Mouse (Mus musculus) embryonic facial prominence, embryonic 11.5 days (tissue): ENCODE results near the gene Dnah7a. TPM values are rescaled to one million over a fixed set of nuclear protein-coding genes. Genes with fewer than 3 reads are reported as not detected.
"Not testable (repeated sequence)": the region's sequence is repeated elsewhere in the genome, so short reads cannot be mapped to it uniquely, and the experiment has no call there.

ENCODE experiments used
- ATAC-seq: fragments of 200-750 bp; cut with Nextera tagmentation; replicated peaks from 2 replicates; pipeline ENCODE4 v1.8.0; 2017; ENCODE audit warnings: low read depth; ENCODE audit not compliant: insufficient number of reproducible peaks, low FRiP score, low TSS enrichment
- DNase-seq: peaks from one replicate; pipeline ENCODE4 v3.0.0-alpha.2; 2015; ENCODE audit warnings: low spot score
- H3K27ac ChIP-seq: fragments of 300-500 bp; sonication (generic); replicated peaks from 2 replicates; pipeline ENCODE4 v1.5.1; 2014; ENCODE audit warnings: mild to moderate bottlenecking, low read depth, low read length, control low read depth
- H3K27me3 ChIP-seq: fragments of 300-500 bp; sonication (generic); 2 replicates; pipeline ENCODE4 v1.6.1; 2014; ENCODE audit warnings: mild to moderate bottlenecking, low read length, moderate library complexity, mixed read lengths; ENCODE audit not compliant: control insufficient read depth, insufficient read depth
- H3K36me3 ChIP-seq: fragments of 300-500 bp; sonication (generic); replicated peaks from 2 replicates; pipeline ENCODE4 v1.6.1; 2014; ENCODE audit warnings: low read depth, mild to moderate bottlenecking, low read length, moderate library complexity, mixed read lengths; ENCODE audit not compliant: control insufficient read depth, insufficient read depth
- H3K4me1 ChIP-seq: fragments of 300-500 bp; sonication (generic); 2 replicates; pipeline ENCODE4 v1.6.1; 2014; ENCODE audit warnings: low read length, mixed read lengths; ENCODE audit not compliant: control insufficient read depth, insufficient read depth
- H3K4me2 ChIP-seq: fragments of 300-500 bp; sonication (generic); 2 replicates; pipeline ENCODE4 v1.6.1; 2014; ENCODE audit warnings: low read depth, mild to moderate bottlenecking, control low read depth, low read length, moderate library complexity
- H3K4me3 ChIP-seq: fragments of 300-500 bp; sonication (generic); 2 replicates; pipeline ENCODE4 v1.5.1; 2014; ENCODE audit warnings: low read depth, low read length, control low read depth
- H3K9ac ChIP-seq: fragments of 300-500 bp; sonication (generic); replicated peaks from 2 replicates; pipeline ENCODE4 v1.6.1; 2014; ENCODE audit warnings: mild to moderate bottlenecking, control low read depth, low read length
- H3K9me3 ChIP-seq: fragments of 300-500 bp; sonication (generic); replicated peaks from 2 replicates; pipeline ENCODE4 v1.6.1; 2016; ENCODE audit warnings: mild to moderate bottlenecking, low read length, inconsistent platforms, mixed read lengths; ENCODE audit not compliant: control insufficient read depth
- WGBS: fragments of 180-500 bp; shearing (Covaris S2); extraction: QIAGEN DNeasy Blood & Tissue Kit; methylation state at CpG from one replicate; pipeline ENCODE4 v1.1.7; 2014; 5-methylcytosine and 5-hydroxymethylcytosine counted together
- polyA plus RNA-seq: library from polyadenylated mRNA; unstranded; fragments of >200 nt; fragmentation: Nextera tagmentation; extraction: Ambion mirVana; gene quantifications from 2 replicates; pipeline ENCODE4 v1.2.1, GENCODE M21; 2014

The Dnah7a gene
- polyA plus RNA-seq, 1 experiment from 2014 or later, result 4.4 TPM

DNA sequence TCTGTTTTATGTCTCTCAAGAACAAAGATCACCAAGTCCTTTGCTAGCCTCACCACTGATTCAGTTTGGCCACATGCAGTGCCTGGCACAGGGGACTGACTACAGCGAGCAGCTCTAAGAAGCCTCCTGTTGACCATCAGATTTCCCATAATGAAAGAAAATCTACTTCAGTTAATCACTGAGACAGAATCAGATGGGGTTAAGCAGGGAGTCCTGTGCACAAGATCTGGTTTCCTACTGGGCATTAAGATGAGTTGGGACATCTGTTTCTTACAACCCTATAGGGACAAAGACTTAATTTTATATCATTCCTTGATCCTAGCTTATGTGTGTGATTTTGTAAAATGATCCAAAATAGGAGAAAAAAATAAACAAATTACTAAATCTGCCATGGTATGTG is 171.8 kb downstream of the Dnah7a start:
- H3K4me2 ChIP-seq, H3K9ac ChIP-seq, DNase-seq, H3K36me3 ChIP-seq, H3K9me3 ChIP-seq, ATAC-seq, H3K27me3 ChIP-seq, H3K4me1 ChIP-seq, H3K4me3 ChIP-seq, H3K27ac ChIP-seq: not testable (repeated sequence)
- 39% methylated on average over 1 of the region's 1 CpGs for WGBS

DNA sequence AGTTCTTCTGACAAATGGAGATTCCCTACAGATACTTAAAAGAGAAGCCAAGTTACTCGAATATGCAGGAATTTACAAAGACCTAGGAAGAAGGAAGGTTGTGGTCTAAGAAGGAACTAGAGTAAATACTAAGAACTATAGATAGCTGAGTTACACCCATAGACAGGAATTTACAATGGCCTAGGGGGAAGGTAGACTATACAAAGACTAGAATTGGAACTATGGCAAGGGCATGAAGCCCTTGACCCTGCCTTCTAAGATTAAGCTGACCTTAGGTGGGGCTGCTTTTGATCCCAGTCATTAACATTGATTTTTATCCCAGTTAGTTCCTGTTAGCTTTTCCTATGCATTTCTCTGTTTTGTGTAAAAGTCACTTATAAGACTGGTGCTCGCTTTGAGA is 180.6 kb downstream of the Dnah7a start:
- not testable (repeated sequence) for ATAC-seq

DNA sequence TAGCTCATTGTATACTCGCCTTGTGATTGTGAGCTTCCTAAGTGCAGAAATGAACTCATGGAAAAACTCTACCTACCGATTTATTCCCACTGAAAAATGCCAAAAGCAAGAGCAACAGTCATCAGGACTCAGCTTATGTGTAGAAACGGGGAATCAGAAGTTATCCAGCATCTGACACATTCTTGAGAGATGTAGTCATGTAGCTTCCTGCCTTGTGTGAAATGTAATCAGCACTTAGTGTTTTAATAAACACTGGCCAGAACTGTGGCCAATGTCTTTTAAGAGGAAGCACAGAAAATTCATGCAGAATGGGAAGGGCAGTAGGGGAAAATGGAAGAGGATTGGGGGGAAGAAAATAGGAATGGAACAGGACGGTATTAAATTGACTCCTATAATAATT is 232.9 kb downstream of the Dnah7a start:
- Histone ChIP-seq H3K4me3 (no peak overlapping the region), H3K9ac (no peak overlapping the region), H3K9me3 (no peaks in the 10 kb centered on the region), H3K36me3 (no peaks in the 10 kb centered on the region), H3K27me3 (no peaks in the 10 kb centered on the region), H3K4me1 (no peaks in the 10 kb centered on the region), H3K27ac (no peak overlapping the region), H3K4me2 (no peak overlapping the region)
- DNase-seq, result no peak
- 79% methylated on average over 4 of the region's 4 CpGs for WGBS
- no peak for ATAC-seq

More for the DNA sequence above, 180.6 kb downstream of the Dnah7a start:
- not testable (repeated sequence) for H3K27me3 ChIP-seq, H3K36me3 ChIP-seq, H3K4me3 ChIP-seq, H3K9me3 ChIP-seq, H3K27ac ChIP-seq, H3K9ac ChIP-seq, H3K4me2 ChIP-seq, H3K4me1 ChIP-seq, DNase-seq
- WGBS, result 77% methylated on average over 2 of the region's 2 CpGs

DNA sequence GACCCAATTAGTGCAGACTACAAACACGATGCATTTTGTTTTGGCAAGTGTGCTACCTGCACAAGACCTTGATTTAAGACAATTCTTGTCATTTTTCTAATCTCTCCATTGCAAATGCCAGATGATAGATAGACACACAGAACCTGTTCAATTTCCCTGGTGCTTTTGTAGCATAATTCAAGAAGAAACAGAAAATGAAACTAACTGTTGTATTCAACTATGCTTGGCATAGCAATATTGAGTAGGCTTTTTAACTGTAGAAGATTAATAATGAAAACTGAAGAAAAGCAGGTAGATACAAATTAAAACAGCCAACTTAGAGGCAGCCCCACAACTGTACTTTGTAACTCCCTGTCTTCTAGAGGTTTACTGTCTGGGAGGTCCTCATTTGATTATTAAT is 234.5 kb downstream of the Dnah7a start:
- H3K27ac ChIP-seq, DNase-seq, H3K36me3 ChIP-seq, H3K9me3 ChIP-seq, H3K4me2 ChIP-seq, ATAC-seq, H3K4me1 ChIP-seq, H3K27me3 ChIP-seq, H3K9ac ChIP-seq, H3K4me3 ChIP-seq: not testable (repeated sequence)
- WGBS, result 88% methylated on average over 1 of the region's 1 CpGs

DNA sequence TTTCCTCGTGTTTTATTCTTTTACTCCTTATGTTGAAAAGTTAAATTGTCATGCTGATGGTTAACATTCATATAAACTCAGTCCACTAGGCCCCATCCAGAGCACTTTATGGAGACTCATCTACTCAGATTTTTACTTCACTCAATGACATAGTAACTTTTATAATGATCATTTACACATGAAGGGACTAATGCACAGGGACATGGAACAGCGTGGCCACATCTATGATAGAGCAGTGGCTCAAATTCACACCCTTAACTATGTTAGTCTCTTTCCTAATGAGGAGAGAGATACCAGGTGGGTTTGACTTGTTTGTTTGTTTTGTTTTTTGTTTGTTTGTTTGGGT is 239.3 kb downstream of the Dnah7a start:
- H3K27me3 ChIP-seq, result no peaks in the 10 kb centered on the region
- no peaks in the 10 kb centered on the region for H3K36me3 ChIP-seq
- no peak overlapping the region for H3K9ac ChIP-seq
- no peaks in the 10 kb centered on the region for H3K4me1 ChIP-seq
- H3K9me3 ChIP-seq, result no peaks in the 10 kb centered on the region
- DNase-seq, result no peak
- H3K4me3 ChIP-seq, result no peak overlapping the region
- H3K4me2 ChIP-seq, result no peak overlapping the region
- no peak overlapping the region for H3K27ac ChIP-seq
- WGBS, result 80% methylated on average over 2 of the region's 2 CpGs
- ATAC-seq, result no peak

DNA sequence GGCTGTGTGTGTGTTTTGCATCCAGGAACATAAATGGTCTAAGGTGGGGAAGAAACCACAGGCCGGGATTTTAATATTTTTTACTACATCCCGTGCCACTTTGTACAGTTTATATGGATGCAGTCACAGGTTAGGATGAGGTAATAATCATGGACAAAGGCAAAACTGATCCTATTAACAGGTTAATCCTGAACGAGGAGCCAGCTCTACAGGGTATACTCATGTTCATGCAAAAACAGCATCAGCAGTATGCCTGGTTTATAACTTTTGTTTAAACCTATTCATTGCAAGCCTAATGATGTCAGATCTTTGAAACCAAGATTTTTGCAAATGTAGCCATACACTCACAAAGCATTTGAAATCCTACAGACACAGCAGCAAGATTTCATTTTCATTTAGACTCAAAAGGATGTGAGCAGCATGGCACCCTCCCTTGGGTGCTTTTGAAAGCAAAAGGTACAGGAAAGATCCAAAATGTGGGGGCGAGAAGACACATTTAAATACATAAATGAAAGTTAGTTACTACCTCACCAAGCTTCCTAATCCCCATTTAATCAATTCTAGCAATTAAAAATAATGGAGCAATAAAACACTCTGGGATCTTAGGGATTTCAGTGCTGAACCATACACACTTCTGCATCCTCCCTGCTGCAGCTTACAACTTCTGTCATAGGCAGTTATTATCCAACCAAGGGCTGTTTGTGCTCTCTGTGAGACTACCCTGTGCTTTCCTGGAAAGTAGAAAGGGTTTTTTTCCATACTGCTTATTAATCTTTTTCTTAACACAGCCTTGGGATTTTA is 239.9 kb downstream of the Dnah7a start:
- not testable (repeated sequence) for DNase-seq, H3K4me2 ChIP-seq, H3K36me3 ChIP-seq, H3K4me1 ChIP-seq, H3K27ac ChIP-seq, H3K27me3 ChIP-seq, ATAC-seq, H3K4me3 ChIP-seq, H3K9ac ChIP-seq, H3K9me3 ChIP-seq
- WGBS, result 85% methylated on average over 4 of the region's 4 CpGs

DNA sequence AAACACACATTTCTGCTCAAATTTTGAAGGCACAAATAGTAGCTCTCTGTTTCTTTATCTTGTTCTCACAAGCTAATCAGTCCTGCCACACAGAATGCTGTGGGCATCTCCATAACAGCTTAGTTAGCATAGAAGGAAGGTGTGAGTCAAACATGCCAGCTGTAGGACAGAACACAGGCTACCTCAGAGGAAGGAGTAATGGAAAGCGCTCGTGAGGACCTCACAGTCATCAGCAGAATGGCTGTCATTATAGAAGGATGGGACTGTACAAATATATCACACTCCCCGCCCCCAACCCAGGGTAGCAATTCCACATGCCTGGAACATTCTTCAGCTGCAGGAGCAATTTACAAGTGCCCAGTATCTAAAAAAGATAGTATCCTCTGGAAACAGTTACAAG is 267.4 kb downstream of the Dnah7a start:
- H3K27ac ChIP-seq, H3K4me1 ChIP-seq, H3K4me2 ChIP-seq, H3K27me3 ChIP-seq, H3K4me3 ChIP-seq, H3K9ac ChIP-seq, H3K9me3 ChIP-seq, DNase-seq, ATAC-seq, H3K36me3 ChIP-seq: not testable (repeated sequence)
- 83% methylated on average over 3 of the region's 3 CpGs for WGBS

DNA sequence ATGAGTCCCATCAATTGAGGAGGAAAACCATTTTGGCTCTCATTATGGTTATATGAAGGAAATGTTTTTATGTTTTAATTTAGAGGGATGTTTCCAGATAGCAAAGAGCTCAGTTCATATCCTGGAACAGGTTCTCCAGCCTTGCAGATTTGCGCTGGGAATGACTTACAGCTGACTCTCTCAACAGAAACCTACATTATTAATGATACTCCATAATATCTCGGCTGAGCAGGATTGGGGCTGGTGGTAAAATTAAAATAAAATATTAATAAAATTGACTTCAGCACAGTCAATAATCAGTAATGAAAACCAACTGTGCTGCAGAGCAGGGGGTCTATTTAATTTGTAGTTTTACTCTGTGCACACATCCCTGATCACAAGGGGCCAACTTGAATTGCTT is 274.2 kb downstream of the Dnah7a start:
- H3K4me2 ChIP-seq, DNase-seq, ATAC-seq, H3K9me3 ChIP-seq, H3K9ac ChIP-seq, H3K27ac ChIP-seq, H3K27me3 ChIP-seq, H3K4me1 ChIP-seq, H3K36me3 ChIP-seq, H3K4me3 ChIP-seq: not testable (repeated sequence)
- WGBS, result 86% methylated on average over 2 of the region's 2 CpGs
